Mouse (Mus musculus) heart, adult 8-10 months (tissue): ENCODE data around the gene Smchd1. TPM values are rescaled to one million over a fixed set of nuclear protein-coding genes. Genes with fewer than 3 reads are reported as not detected.
"Not testable (repeated sequence)": the region's sequence is repeated elsewhere in the genome, so short reads cannot be mapped to it uniquely, and the experiment has no call there.

Experiments
- DNase-seq: peaks from one replicate; pipeline ENCODE4 v3.0.0; 2022; ENCODE audit warnings: low spot score
- total RNA-seq, 4 experiments: library from RNA; stranded (reverse); gene quantifications; 2 replicates each; pipeline ENCODE4 v1.2.4; 2022

Gene Smchd1
- total RNA-seq: 10 to 100 TPM; 15.6 to 17.2 (median 16.4) TPM

DNA sequence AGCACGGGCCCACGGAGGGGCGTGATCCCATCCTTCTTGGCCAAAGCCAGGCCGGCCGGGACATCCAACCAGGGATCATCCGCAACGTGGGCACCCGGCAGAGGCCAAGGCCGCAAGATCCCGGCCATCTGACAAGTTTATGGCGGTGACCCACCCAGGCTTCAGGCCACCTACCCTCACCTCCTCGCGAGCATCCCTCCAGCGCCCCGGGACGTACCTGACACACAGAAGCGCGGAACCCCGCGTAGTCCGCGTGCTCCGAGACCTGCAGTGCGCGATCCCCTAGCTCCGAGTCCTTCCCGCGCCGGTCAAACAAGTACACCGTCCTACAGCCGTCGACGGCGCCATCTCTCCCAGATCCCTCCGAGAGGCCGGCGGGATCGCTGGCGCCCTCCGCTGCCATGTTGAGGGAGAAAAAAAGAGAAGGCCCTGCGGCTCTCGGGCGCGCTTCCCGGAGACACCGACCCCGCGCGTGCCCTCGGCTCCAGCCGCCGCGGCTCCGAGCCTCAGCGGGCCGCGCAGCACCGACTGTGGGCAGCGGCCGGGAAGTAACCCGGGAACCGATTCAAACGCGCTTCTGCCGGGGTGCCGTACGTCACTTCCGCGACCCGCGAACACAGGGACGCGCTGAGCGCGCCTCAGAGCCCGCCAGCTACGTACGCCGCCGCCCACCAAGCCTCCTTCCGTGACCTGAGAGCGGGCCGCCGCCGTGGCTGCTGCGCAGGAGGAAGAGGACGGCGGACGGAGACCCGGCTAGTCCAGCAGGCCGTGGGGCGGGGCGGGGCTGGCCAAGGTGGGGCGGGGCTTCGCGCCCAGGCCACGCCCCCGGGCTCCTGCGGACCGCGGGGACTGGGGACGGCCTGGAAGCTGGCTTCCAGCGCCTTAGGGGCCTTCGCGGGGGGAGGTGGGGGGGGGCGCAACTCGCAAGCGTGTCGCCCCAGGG, at the start of gene Smchd1:
Gene Smchd1, minus strand, starts transcription at position 582 of the 943 bp plus-strand sequence.
- peak; percentile 92 for DNase-seq

DNA sequence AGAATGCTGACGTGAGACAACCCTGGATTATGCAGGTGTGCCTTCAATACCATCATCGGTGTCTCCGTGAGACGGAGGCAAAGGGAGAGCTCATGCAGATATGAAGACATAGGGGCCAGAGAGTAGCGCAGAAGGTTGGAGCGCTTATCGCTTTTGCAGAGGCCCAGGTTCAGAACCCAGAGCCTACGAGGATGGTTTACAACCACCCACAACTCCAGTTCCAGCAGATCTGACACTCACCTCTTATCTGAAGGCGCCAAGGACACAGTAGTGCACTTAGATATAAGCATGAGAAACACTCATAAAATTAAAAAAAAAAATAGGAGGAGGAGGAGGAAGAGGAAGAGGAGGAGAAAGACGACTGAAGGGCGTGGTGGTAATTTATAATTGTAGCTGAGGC, 35.2 kb upstream of the Smchd1 start:
- no peak for DNase-seq

DNA sequence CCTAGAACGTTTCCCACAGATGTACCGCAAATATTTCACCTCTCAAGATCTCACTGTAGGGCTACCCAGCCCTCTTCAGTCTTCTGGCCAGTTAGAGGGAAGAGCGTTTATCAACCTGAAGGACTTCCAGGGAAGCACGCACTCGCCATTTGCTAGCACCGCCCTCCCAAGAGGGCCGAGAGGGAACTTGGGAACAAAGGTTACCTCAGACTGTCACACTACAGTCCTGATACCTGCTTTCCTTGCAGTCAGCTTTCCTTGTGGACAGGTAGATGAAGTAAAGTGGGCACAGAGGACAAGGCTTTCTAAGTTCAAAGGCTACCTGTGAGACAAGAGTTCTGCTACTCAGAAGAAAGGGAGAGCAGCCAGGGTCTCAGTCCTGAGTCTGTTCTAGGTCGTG, 31.7 kb upstream of the Smchd1 start:
- no peak for DNase-seq

DNA sequence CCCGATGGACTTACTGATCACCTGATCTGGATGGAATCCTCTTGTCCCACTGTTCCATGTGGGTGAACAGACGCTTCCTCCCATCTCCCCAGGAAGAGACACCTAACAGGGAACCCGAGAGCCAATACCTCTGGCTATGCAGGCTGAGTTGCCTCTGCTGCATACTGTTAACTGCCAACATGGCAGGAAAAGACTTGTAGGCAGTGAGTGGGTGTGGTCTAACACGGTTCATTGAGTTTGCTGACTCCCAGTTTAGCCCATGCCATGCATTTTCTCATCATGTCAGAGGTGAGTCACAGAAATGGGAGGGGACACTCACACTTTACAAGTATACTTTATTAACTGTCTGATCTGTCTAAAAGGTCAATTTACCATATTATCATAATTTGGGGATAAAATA, 20.6 kb upstream of the Smchd1 start:
- DNase-seq: no peak

DNA sequence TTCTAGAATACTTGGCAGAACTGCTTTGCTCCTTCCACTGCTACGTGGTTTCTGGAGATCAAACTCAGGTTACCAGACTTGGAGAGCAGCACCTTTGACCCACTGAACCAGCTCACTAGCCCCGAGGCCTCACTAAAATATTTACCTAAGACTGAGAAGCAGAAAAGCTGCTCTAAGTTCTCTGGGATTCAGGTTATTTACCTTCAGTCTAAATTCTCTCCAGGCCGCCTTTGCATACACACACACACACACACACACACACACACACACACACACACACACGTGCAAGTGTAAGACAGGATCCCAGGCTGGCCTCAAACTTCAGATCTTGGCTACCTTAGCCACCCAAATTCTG, 16.2 kb upstream of the Smchd1 start:
- DNase-seq: no peak

DNA sequence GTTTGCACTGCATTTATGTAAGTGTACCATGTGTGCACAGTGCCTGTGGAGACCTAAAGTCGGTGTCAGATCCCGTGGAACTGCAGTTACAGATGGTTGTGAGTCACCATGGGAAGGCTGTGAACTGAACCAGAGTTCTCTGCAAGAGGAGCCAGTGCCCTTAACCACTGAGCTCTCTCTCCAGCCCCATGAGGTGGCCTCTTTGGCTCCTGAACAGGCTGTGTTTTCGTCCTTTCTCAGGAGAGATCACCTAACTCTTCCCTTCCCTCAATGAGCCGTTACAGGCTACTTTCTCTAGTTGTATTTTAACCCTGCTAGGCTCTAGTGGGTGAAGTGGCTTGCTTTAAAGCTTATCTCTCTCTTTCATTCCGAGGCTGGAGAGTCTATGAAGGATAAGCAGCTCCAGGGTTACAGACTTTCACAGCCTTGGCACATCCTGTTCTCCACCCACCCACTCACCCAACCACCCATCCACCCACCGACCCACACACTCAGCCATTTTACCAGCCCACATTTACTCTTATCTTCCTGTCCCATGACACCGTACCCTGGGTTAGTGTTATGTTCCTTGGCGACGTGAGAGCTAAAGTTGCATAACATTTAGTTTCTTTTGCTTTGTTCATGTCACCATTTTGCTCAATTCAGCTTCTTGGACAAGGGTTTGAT, 15.7 kb upstream of the Smchd1 start:
- no peak for DNase-seq

DNA sequence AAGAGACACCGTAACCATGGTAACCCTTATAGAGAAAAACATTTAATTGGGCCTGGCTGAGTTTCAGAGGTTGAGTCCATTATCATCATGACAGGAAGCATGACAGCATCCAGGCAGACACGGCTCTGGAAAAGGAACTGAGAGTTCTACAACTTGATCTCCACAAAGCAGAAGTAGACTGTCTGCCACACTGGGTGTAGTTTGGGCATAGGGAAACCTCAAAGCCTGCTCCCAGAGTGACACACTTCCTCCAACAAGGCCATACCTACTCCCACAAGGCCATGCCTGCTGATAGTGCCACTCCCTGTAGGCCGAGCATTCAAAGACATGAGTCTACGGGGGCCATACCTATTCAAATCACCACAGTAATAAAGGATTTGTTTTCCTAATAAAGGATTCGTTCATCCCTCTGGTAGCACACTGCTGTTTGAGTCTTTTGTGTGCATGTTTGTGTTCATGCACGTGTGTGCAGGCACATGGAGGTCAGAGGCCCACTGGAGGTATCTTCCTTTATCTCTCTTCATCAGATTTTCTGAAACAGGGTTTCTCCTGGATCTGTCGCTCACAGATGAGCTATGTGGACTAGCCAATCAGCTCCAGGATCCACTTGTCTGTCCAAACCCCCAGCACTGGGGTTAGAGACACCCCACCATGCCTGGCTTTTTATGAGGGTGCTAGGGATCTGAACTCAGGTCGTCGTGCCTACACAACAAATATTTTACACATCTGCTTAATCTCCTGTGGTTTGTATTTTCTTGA, 14.7 kb upstream of the Smchd1 start:
- no peak for DNase-seq

DNA sequence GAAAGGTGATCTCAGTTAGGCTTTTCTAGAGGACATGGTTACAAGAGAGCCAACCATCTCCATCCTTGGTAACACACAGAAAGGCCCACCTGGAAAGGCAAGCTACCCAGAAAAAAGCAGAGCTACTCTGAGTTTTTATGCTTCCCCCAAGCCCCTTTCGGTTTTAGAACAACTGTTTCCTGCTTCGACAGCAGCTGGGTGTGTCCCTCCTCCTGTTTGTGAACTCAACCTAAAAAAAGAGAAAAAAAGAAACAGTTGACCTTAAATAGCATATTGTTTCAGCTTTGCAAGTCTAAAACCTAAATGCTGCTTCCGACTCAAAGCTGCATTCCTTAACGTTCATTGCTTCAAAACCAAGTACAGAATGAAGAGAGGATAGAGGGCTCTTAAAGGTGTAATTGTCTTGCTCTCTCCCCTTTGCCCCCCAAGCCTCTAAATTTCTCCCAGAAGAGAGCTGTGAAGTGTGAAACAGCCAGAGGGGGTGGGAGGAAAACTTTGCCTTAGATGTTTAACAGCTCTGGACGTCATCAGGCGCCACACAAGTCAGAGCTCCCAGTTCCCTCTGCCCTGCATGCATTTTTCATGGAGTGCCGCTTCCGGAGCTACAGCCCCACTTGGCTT, 11.2 kb upstream of the Smchd1 start:
- DNase-seq: no peak

DNA sequence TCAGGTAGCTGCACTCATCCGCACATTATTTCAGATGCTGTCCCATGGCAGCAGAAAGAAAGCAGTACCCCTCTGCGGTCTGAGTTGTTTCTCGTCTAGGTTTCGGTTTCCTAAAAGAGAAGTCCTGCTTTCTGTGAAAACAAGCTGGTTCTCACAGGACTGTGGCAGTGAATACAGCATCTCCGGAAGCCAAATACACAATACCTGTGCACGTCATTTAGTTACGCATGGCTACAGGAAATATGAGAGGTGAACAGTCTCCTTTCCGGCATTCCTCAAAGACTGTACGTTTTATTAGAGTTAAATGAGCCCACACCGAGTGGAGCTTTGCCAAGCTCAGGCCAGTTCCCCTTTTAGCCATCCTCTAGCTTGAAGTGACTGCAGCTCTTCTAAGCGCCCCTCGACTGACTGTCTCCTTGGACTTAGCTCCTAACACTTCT, 10.7 kb upstream of the Smchd1 start:
- DNase-seq: peak; percentile 53

DNA sequence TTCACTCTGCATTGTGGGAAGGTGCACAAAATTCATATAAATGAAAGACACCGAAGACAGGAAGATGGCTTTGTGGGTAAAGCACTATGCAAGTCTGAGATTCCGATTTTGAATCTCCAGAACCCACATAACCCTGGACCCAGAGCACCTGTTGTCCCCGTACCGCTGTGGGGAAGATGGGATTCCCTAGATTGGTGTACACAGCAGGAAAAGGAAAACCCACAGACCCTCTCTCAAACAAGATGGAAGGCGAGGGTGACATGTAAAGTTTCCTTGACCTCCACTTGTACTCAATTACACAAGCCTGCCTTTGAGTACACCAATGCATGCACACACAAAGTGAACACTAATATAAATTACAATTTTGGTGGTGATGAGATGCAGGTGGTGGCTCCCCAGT, 9.6 kb upstream of the Smchd1 start:
- no peak for DNase-seq

DNA sequence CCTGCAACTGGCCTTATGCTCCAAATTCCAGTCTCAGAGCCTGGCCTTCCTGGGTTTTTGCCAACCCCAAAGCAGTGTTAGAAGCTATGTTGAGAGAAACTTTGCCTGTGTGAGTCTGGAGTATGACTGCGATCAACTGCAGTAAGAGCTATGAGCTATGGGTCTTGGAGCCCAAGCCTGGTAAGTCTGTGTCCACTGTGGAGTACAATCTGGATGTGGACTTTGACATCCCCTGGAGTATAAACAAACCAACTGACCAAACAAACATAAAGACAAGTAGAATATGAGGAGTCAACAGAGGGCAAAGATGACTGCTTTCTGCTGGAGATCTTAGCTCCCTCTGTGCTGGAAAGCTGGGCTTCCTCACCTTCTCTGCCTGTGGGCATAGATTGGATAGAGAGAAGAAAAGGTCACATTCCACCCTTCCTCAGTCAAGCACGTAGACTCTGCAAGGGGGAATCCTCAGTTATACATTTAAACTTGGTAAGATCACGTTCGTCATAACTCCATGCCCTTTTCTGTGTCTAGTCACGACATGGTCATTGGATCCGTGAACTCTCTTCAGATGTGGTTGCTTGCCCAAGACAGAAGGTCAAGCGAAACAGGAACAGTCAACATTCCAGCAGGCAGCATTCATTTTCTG, 8.4 kb upstream of the Smchd1 start:
- no peak for DNase-seq

DNA sequence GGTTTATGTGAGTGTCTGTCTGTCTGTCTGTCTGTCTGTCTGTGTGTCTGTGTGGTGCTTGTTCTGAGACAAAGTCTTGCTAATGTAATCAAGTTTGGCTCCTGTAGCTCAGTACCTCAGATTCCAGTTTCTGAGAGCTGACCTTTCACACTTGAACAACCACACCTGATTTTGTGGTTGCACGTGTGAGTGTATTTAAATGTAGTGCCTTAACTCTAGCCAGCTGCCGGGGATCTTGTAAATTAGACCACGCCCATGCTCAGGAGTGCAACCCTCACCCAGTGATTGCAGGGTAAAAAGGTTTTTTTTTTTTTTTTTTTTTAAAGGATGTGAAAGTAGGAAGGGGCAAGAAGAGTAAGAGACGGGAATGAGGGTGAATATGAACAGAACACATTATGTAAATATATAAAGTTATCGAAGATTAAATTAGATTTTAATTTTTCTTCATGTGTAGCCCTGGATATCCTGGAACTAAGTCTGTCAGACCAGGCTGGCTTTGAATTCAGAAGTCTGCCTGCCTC, 4.3 kb upstream of the Smchd1 start:
- no peak for DNase-seq

DNA sequence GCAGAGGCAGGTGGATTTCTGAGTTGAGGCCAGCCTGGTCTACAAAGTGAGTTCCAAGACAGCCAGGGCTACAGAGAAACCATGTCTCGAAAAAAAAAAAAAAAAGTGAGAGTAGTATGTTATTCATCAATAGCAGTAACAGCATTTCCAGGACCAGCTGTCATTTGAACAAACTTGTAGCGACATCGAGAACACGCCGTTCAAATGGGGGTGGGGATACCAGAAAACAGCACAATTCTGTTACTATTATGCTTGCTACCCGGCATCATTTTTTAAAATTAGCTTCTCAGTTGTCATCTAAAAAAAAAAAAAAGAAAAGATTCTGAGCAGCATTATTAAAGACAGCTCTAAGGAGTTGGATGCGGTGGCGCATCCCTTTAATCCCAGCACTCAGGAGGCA, 2.3 kb upstream of the Smchd1 start:
- no peak for DNase-seq

DNA sequence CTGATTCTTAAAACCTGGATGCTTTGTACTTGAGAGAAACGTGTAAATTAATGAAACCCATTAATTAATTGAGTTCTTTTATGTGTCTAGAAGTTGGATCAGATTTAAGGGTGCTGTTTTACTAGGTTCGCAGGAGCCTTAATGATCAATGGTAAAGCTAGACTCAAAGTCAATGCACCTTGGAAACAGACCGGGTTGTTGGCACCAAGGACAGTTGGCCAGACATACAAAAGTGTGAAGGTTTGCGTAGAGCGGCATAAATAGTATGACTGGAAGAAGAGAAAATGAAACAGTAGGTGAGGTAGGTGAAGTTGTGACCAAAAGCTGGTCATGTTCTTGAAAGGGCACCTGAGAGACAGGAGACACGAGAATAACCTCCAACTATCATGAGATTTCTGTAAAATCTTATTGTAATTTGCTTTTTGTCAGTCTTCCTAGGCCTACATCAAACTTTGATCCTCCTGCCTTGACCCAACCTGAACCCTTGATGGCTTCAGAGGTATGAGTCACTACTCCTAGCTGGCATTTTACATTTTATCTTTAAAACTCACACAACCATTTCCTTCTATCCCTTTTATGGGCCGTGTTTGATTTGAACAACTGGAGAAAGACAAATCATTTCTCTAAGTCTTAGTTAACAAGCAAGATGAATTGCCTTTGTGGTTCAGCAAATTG, 1.3 kb upstream of the Smchd1 start:
- no peak for DNase-seq

DNA sequence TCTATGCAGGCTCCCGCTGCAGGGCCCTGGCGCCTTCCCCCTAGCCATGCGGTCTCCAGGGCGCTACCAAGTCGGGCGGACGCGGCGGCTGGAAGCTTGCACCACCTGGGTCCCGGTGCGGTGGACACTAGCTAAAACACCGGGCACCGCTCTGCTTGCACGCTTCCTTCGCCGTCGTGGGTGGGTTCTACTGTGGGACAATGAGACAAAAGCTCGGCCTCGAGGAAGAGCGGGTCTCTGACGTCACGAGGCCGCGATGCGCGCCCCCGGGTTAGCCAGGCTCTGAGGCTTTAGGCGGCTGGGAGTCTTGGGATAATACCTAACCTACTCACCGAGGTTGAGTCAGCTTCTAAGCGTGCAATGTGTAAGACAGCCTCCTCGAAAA, 554 bp upstream of the Smchd1 start:
- peak; percentile 56 for DNase-seq

DNA sequence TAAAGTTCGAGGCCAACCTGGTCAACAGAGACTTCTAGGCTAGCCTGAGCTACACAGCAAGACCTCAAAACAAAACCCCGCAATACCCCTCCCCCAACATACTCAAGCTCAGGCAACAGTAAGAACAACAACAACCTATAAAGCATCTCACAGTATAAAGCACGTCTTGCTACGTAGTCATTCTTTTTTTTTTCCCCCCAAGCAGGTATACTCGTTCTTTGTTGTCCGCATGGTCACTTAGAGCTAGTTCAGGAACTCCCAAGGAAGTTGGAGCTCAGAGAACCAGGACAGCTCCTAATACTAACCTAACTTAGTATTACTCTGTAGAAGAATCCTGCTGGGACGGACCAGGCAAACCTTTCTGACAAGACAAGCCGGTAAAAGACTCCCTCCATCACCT, 1.0 kb downstream of the Smchd1 start:
- no peak for DNase-seq

DNA sequence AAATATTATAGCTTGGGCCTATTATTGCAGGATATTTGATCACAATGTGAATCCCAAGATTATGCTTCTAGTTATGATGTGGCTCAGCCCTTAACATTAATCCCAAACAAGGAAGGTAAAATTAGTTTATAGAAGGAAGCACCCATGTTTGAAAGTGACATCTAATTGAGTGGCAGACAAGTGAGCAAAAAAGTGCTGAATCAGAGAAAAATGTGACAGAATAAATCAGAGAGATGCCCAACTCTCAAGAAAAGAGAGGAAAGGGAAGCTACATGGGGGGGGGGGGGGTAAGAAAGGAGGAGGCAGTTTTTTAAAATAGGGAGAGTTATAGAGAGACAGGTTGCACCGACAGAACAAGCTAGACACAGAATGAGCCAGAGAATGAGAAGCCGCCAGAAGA, 3.9 kb downstream of the Smchd1 start:
- no peak for DNase-seq

DNA sequence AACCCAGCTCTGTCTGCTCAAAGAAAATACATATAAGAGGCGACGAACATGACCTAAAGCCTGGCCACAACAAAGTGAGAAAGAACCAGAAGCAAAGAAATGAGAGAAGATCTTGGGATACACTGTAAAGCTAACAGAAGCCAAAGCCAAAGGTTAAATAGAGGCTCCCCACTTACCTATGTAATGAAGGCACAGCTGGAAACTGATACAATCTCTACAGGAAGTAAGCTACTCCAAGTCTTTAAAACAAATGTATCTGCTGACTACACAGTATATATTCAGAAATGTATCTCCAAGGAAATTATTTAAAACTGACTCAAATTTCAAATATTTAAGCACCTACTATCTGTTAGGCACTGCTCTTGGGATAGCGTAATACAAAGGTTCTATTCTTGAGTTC, 14.8 kb downstream of the Smchd1 start:
- no peak for DNase-seq

DNA sequence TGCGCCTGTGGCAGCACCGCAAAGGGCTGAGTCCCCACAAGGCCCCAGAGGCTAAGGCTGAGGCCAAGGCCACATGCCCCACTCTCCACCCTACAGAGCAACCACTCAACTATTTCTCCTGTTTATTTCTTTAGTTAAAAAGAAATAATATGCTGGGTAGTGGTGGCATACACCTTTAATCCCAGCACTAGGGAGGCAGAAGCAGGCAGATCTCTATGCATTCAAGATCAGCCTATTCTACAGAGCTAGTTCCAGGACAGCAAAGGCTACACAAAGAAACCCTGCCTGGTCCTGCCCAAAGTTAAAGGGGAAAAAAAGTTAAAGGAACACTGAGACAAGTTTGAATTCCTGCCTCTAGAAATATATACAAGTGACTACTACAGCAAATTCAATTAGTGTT, 15.3 kb downstream of the Smchd1 start, which contains the start of gene Gm4707:
Gene Gm4707, minus strand, starts transcription at position 101 of the 400 bp plus-strand sequence.
- no peak for DNase-seq

DNA sequence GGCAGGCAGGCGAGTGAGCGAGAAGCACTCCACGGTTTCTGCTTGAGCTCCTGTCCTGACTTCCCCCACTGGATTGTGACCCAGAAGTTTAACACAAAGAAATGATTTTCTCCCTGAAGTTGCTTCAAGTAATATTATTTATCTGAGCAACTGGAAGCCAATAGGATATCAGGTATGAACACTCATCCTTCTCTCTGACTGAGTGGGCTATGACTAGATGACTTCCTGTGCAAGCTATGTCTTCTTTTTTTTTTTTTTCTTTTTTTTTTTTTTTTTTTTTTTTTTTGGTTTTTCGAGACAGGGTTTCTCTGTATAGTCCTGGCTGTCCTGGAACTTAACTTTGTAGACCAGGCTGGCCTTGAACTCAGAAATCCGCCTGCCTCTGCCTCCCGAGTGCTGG, 17.8 kb downstream of the Smchd1 start:
- not testable (repeated sequence) for DNase-seq

DNA sequence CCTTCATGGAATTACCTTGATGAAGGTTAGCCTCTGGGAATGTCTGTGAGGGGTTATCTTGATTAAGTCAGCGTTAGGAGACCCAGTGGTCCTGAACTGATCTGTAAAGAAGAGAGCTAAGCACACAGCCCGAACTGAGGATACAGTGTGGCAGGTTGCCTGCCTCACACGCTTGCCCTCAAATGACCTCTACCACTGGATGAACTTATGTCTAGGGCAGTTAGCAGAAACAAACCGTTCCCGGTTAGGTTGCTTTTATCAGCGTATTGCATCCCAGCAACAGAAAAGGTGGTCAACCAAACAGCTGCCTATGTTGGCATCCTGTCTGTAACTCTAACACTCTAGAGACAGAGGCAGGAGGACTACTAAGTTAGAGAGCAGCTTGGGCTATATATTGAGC, 30.0 kb downstream of the Smchd1 start:
- DNase-seq: peak; percentile 21
